Mouse (Mus musculus) limb, embryonic 11.5 days (tissue): ENCODE data around the gene Acta2. TPM values are rescaled to one million over a fixed set of nuclear protein-coding genes. Genes with fewer than 3 reads are reported as not detected.

Source experiments
- ATAC-seq: fragments of 200-750 bp; cut with Nextera tagmentation; 2 replicates; pipeline ENCODE4 v1.8.0; 2017; ENCODE audit warnings: low read depth; ENCODE audit not compliant: insufficient number of reproducible peaks, low FRiP score, low TSS enrichment
- DNase-seq: peaks from one replicate; pipeline ENCODE4 v3.0.0-alpha.2; 2015; ENCODE audit warnings: low spot score
- H3K27ac ChIP-seq: fragments of 300-500 bp; sonication (generic); replicated peaks from 2 replicates; pipeline ENCODE4 v1.5.1; 2014; ENCODE audit warnings: low read depth, mild to moderate bottlenecking, low read length
- H3K27me3 ChIP-seq: fragments of 300-500 bp; sonication (generic); 2 replicates; pipeline ENCODE4 v1.6.1; 2014; ENCODE audit warnings: mild to moderate bottlenecking, low read length, mixed read lengths; ENCODE audit not compliant: control insufficient read depth, insufficient read depth
- H3K36me3 ChIP-seq: fragments of 300-500 bp; sonication (generic); 2 replicates; pipeline ENCODE4 v1.6.1; 2014; ENCODE audit warnings: mild to moderate bottlenecking, low read length, moderate library complexity, mixed read lengths; ENCODE audit not compliant: control insufficient read depth, insufficient read depth
- H3K4me1 ChIP-seq: fragments of 300-500 bp; sonication (generic); 2 replicates; pipeline ENCODE4 v1.6.1; 2014; ENCODE audit warnings: low read length, mixed read lengths; ENCODE audit not compliant: control insufficient read depth, insufficient read depth
- H3K4me2 ChIP-seq: fragments of 300-500 bp; sonication (generic); 2 replicates; pipeline ENCODE4 v1.6.1; 2014; ENCODE audit warnings: low read depth, mild to moderate bottlenecking, moderate library complexity; ENCODE audit not compliant: severe bottlenecking
- H3K4me3 ChIP-seq: fragments of 300-500 bp; sonication (generic); 2 replicates; pipeline ENCODE4 v1.5.1; 2014; ENCODE audit warnings: low read depth, low read length
- H3K9ac ChIP-seq: fragments of 300-500 bp; sonication (generic); 2 replicates; pipeline ENCODE4 v1.6.1; 2014; ENCODE audit warnings: mild to moderate bottlenecking, low read length
- H3K9me3 ChIP-seq: fragments of 300-500 bp; sonication (generic); 2 replicates; pipeline ENCODE4 v1.6.1; 2016; ENCODE audit warnings: low read length; ENCODE audit not compliant: control insufficient read depth
- WGBS: fragments of 180-500 bp; shearing (Covaris S2); extraction: QIAGEN DNeasy Blood & Tissue Kit; methylation state at CpG from one replicate; pipeline ENCODE4 v1.1.7; 2014; 5-methylcytosine and 5-hydroxymethylcytosine counted together
- polyA plus RNA-seq: library from polyadenylated mRNA; unstranded; fragments of >200 nt; fragmentation: Nextera tagmentation; extraction: Ambion mirVana; gene quantifications from 2 replicates; pipeline ENCODE4 v1.2.1, GENCODE M21; 2014

Gene Acta2
- polyA plus RNA-seq, 1 experiment from 2014 or later, result 48.5 TPM

DNA sequence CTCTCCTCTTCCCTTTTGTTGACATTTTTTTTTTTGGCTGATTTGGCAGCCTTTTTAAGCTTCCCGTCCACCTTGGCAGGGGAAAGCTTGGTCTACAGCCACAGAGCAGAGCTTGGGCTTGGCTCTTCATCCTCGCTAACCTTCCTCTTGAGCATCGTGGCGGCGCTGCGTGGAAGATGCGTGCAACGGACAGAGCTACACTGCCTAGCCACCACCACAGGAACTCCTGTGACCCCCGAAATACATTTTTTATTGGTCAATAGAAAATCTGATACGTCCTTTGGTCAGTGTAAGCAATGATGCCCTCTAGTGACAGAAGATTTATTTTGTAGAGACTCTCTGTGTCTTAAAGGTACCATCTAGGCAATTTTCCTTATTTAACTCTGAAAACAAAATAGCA is 29.0 kb upstream of the Acta2 start:
- H3K27ac ChIP-seq, result no peak overlapping the region
- H3K9ac ChIP-seq, result no peak overlapping the region
- no peaks in the 10 kb centered on the region for H3K27me3 ChIP-seq
- no peak overlapping the region for H3K4me3 ChIP-seq
- ATAC-seq (no peak), DNase-seq (no peak)
- WGBS, result 72% methylated on average over 10 of the region's 10 CpGs
- H3K9me3 ChIP-seq, result no peaks in the 10 kb centered on the region
- H3K36me3 ChIP-seq, result no peaks in the 10 kb centered on the region
- H3K4me1 ChIP-seq, result no peaks in the 10 kb centered on the region
- no peak overlapping the region for H3K4me2 ChIP-seq

DNA sequence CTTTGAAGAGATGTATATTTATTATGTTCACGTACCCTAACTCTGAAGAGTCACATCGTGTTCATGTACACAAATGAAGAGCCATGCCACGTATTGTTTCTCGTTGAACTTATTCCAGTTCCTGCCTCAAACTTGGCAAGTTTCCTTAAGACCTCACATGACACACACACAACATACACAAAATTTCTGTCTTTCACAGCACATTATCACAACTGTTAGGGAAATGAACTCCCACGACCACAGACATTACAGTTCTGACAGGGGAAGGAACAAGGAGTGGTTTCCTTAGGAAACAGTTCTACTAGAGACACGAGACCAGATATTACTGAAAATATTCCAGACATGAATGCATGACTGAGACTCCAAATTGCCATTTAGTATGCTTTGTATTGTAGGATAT is 28.2 kb upstream of the Acta2 start:
- H3K4me3 ChIP-seq, result no peak overlapping the region
- no peak overlapping the region for H3K27ac ChIP-seq
- ATAC-seq (no peak), DNase-seq (no peak)
- no peaks in the 10 kb centered on the region for H3K36me3 ChIP-seq
- no peaks in the 10 kb centered on the region for H3K4me1 ChIP-seq
- H3K27me3 ChIP-seq, result no peaks in the 10 kb centered on the region
- H3K4me2 ChIP-seq, result no peak overlapping the region
- no peaks in the 10 kb centered on the region for H3K9me3 ChIP-seq
- H3K9ac ChIP-seq, result no peak overlapping the region
- 86% methylated on average over 6 of the region's 6 CpGs for WGBS

GRCm38 (mm10) chr19:34278078-34278477 is 22.7 kb upstream of the Acta2 start:
- no peak for ATAC-seq
- no peak overlapping the region for H3K9ac ChIP-seq
- H3K27me3 ChIP-seq, result no peaks in the 10 kb centered on the region
- no peak for DNase-seq
- WGBS, result 93% methylated on average over 3 of the region's 3 CpGs
- no peaks in the 10 kb centered on the region for H3K4me1 ChIP-seq
- H3K27ac ChIP-seq, result no peak overlapping the region
- no peak overlapping the region for H3K4me2 ChIP-seq
- H3K36me3 ChIP-seq, result no peaks in the 10 kb centered on the region
- no peaks in the 10 kb centered on the region for H3K9me3 ChIP-seq
- no peak overlapping the region for H3K4me3 ChIP-seq

- Histone ChIP-seq H3K27ac (no peak overlapping the region), H3K4me2 (no peak overlapping the region), H3K4me3 (no peak overlapping the region), H3K4me1 (no peaks in the 10 kb centered on the region), H3K9me3 (no peaks in the 10 kb centered on the region), H3K36me3 (no peaks in the 10 kb centered on the region), H3K27me3 (no peaks in the 10 kb centered on the region), H3K9ac (no peak overlapping the region)
- ATAC-seq, result no peak
- WGBS, result 90% methylated on average over 1 of the region's 1 CpGs
- DNase-seq, result no peak
Measured at GRCm38 (mm10) chr19:34273073-34273472, 17.7 kb upstream of the Acta2 start.

- H3K36me3 ChIP-seq, result no peaks in the 10 kb centered on the region
- no peaks in the 10 kb centered on the region for H3K4me1 ChIP-seq
- H3K27me3 ChIP-seq, result no peaks in the 10 kb centered on the region
- no peak overlapping the region for H3K4me3 ChIP-seq
- H3K9me3 ChIP-seq, result no peaks in the 10 kb centered on the region
- H3K27ac ChIP-seq, result no peak overlapping the region
- no peak for ATAC-seq
- WGBS, result 93% methylated on average over 13 of the region's 13 CpGs
- no peak for DNase-seq
- H3K9ac ChIP-seq, result no peak overlapping the region
- H3K4me2 ChIP-seq, result no peak overlapping the region
Measured at GRCm38 (mm10) chr19:34270824-34271464, 15.6 kb upstream of the Acta2 start.

DNA sequence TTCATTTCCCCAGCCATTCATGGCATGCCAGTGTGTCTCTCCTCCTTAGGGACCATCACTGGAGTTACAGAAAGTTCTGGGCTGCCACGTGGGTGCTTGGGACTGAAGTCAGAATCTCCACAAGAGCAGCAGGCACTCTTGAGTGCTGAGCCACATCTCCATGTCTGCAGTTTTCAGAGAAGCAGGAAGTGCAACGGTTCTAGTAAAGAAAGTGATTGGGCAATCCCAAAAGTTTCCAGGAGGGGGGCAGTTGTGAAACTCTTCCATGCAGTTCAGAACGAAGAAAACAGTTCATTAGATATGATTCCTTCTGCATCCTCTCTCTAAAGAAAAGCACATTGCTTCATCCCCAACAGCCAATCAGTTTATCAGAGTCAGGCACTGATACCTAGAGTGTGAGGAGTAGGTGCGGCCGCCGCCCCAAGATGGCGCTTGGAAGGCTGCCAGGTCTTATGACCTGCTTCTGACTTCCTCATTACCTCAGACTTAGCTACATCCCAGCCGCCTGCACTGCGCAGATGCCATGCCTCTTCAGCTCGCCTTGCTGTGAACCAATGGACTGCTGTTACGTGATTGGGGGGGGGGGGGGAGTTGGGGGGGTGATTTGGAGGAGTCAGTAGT is 14.8 kb upstream of the Acta2 start:
- DNase-seq (no peak), ATAC-seq (no peak)
- Histone ChIP-seq H3K9ac (no peak overlapping the region), H3K4me3 (no peak overlapping the region), H3K4me1 (no peaks in the 10 kb centered on the region), H3K9me3 (no peaks in the 10 kb centered on the region), H3K27me3 (no peaks in the 10 kb centered on the region), H3K4me2 (no peak overlapping the region), H3K27ac (no peak overlapping the region), H3K36me3 (no peaks in the 10 kb centered on the region)
- WGBS, result 93% methylated on average over 11 of the region's 11 CpGs

- ATAC-seq, result no peak
- H3K36me3 ChIP-seq, result no peaks in the 10 kb centered on the region
- WGBS, result 66% methylated on average over 1 of the region's 1 CpGs
- H3K27ac ChIP-seq, result no peak overlapping the region
- H3K27me3 ChIP-seq, result no peaks in the 10 kb centered on the region
- H3K4me1 ChIP-seq, result no peaks in the 10 kb centered on the region
- no peak for DNase-seq
- H3K9me3 ChIP-seq, result no peaks in the 10 kb centered on the region
- no peak overlapping the region for H3K4me3 ChIP-seq
- no peak overlapping the region for H3K4me2 ChIP-seq
- H3K9ac ChIP-seq, result no peak overlapping the region
Measured at GRCm38 (mm10) chr19:34268991-34269390, 13.6 kb upstream of the Acta2 start.

DNA sequence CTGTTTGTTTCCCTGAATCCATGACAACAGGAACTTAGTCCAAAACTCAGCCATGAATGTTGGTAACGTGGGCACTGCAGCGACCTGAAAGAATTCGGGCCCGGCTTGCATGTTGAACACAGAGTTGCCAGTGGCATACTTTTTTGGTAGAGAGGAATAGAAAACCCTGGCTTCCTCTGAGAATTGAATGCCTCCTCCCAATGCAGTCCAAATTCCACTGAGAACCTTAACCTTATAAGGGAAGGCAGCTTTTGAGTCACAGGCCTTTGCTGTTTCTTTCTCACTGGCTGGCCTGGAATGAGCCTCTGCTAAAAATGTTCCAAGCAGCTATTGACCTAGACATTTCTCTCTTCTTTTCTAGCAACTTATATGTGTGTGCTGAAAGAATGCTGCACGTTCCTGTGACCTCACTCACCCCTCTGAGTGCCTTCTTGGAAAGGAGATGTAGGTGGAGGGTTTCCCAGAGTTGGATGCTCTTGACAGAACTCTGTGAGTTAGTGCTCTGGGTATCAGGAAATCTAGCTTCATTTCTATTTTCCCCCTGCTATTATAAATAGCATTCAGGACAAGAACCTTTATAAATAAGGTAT is 10.3 kb upstream of the Acta2 start:
- H3K27me3 ChIP-seq, result no peaks in the 10 kb centered on the region
- H3K9me3 ChIP-seq, result no peaks in the 10 kb centered on the region
- H3K27ac ChIP-seq, result no peak overlapping the region
- ATAC-seq, result no peak
- DNase-seq, result no peak
- no peak overlapping the region for H3K9ac ChIP-seq
- 85% methylated on average over 5 of the region's 5 CpGs for WGBS
- H3K4me1 ChIP-seq, result no peaks in the 10 kb centered on the region
- no peak overlapping the region for H3K4me3 ChIP-seq
- no peak overlapping the region for H3K4me2 ChIP-seq
- H3K36me3 ChIP-seq, result no peaks in the 10 kb centered on the region
